Mouse (Mus musculus) CH12.LX (cell line): ENCODE results near the gene Cpt1a.

Experiments
- POLR2A ChIP-seq: IDR thresholded peaks from 2 replicates; pipeline ENCODE4 v1.6.1; 2011; ENCODE audit warnings: low read depth, mild to moderate bottlenecking, improper control_type of control experiment, low read length
- RAD21 ChIP-seq: IDR thresholded peaks from 2 replicates; pipeline ENCODE4 v1.6.1; 2011; ENCODE audit warnings: low read depth, mild to moderate bottlenecking, low read length, improper control_type of control experiment, moderate library complexity
- UBTF ChIP-seq: IDR thresholded peaks from 2 replicates; pipeline ENCODE4 v1.6.1; 2012; ENCODE audit warnings: low read depth, mild to moderate bottlenecking, inconsistent platforms, low read length, improper control_type of control experiment, moderate library complexity

GRCm38 (mm10) chr19:3422981-3423380 is 100.8 kb downstream of the Cpt1a start:
- TF ChIP-seq RAD21 (no peak), POLR2A (no peak), UBTF (no peak)
